Mouse (Mus musculus) CD4-positive, CD25-positive, alpha-beta regulatory T cell, adult 9 weeks (primary cell): ENCODE measurements around the gene Mapt. TPM values are rescaled to one million over a fixed set of nuclear protein-coding genes. Genes with fewer than 3 reads are reported as not detected.

ENCODE experiments used
- polyA plus RNA-seq: library from polyadenylated mRNA; unstranded; fragments of 100-300 nt; shearing (Covaris generic); gene quantifications from one replicate; pipeline ENCODE4 v1.2.1, GENCODE M21; 2017

Mapt gene
- 0.05 TPM for polyA plus RNA-seq

GRCm38 (mm10) chr11:104231041-104231911 is at the start of gene Mapt:
TSS of gene Mapt (plus strand) at chr11:104231390.

GRCm38 (mm10) chr11:104186135-104186836 is 44.9 kb upstream of the Mapt start, which contains the start of gene Sppl2c:
TSS of gene Sppl2c (plus strand) at chr11:104186327.

Other genes starting within 250 kb of the Mapt start
- gene Crhr1, start 98.5 kb upstream of the Mapt start, polyA plus RNA-seq = not detected
- gene Sppl2c, start 45.1 kb upstream of the Mapt start, polyA plus RNA-seq = not detected
- 49.5 TPM for gene Kansl1, start 237.5 kb downstream of the Mapt start, polyA plus RNA-seq